Mouse (Mus musculus) bone marrow macrophage, adult 2 months (primary cell): ENCODE results near the gene Ntn3. TPM values are rescaled to one million over a fixed set of nuclear protein-coding genes. Genes with fewer than 3 reads are reported as not detected.

Experiments used
- H3K27ac ChIP-seq: 2 replicates; pipeline ENCODE4 v1.5.1; 2012; ENCODE audit warnings: low read depth, low read length; ENCODE audit not compliant: insufficient read depth
- H3K4me1 ChIP-seq: 2 replicates; pipeline ENCODE4 v1.6.1; 2012; ENCODE audit warnings: low read length; ENCODE audit not compliant: control insufficient read depth, insufficient read depth
- H3K4me3 ChIP-seq: 2 replicates; pipeline ENCODE4 v1.5.1; 2012; ENCODE audit warnings: mild to moderate bottlenecking, low read length, moderate library complexity; ENCODE audit not compliant: insufficient read depth
- CTCF ChIP-seq: IDR thresholded peaks from 2 replicates; pipeline ENCODE4 v1.5.1; 2012; ENCODE audit warnings: low read depth, mild to moderate bottlenecking, low read length, moderate library complexity
- POLR2A ChIP-seq: IDR thresholded peaks from 2 replicates; pipeline ENCODE4 v1.6.1; 2012; ENCODE audit warnings: mild to moderate bottlenecking, low read depth, low read length, borderline replicate concordance
- polyA plus RNA-seq: library from polyadenylated mRNA; stranded (reverse); fragments of >200 nt; gene quantifications from 2 replicates; pipeline ENCODE4 v1.2.4, GENCODE M21; 2012; ENCODE audit not compliant: missing spikeins, insufficient read depth, insufficient read length

The Ntn3 gene
- polyA plus RNA-seq, 1 experiment: 0.47 TPM

DNA sequence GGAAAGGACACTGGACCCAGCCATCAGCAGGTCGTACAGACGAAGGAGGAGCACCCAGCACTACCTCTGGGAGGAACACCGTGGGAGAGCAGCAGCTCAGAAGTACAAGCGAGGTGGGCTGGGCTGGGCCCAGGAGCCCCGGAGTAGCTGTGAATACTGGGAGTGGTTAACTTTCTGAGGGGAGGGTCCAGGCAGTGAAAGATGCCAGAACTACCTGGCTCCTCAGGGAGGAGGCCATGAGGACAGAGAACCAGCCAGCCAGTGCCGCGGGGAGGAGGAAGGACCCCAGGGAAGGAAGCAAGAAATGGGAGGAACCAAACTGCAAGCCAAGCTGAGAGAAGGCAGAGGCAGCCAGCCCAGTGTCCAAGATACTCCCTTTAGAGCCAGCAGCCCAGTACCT is 18.6 kb upstream of the Ntn3 start:
- Histone ChIP-seq H3K4me3 (no peak overlapping the region), H3K4me1 (no peaks in the 10 kb centered on the region), H3K27ac (no peak overlapping the region)
- TF ChIP-seq POLR2A: no peak
- no peak for TF ChIP-seq CTCF

DNA sequence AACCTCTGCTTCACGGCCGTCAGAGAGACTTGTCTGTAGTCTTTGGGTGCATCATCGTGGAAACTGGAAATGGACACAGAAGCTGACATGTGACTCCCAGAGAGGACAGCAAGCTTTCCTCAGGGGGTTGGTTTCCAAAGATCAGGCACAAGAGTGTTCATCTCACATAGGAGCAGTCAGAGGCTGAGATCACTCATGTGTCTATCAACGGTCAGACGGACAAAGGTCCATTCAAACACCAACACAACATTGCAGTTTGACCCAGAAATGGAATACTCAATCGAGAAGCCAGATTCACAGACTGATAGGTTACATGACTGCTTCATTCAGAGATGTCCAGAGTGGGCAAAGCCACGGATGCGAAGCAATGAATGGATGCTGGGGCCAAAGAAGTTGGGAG is 17.4 kb upstream of the Ntn3 start:
- TF ChIP-seq POLR2A (no peak), CTCF (no peak)
- no peaks in the 10 kb centered on the region for H3K4me1 ChIP-seq
- no peak overlapping the region for H3K27ac ChIP-seq
- H3K4me3 ChIP-seq: no peak overlapping the region

DNA sequence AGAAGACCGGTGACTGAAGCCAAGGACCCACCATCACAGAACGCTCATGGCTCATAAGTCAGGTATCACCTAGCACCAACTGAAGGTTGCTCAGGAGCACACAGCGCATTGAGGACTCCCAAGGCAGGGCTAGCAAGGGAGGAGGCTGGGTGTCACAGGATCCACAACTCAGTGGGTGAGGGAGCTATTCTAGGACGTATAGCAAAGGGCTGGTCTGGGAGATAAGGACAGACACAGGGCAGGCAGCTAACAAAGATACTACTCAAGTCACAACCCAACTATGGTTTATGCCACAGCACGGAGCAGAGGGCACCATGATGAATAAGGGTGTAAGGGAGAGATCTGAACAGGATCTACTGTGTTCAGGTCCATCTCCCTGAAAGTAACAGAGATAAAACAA is 16.5 kb upstream of the Ntn3 start:
- Histone ChIP-seq H3K4me1 (peaks cover 4% of the 10 kb centered on the region; the same call in 1 of the 2 replicates), H3K4me3 (no peak overlapping the region), H3K27ac (no peak overlapping the region)
- no peak for TF ChIP-seq CTCF
- TF ChIP-seq POLR2A: no peak

DNA sequence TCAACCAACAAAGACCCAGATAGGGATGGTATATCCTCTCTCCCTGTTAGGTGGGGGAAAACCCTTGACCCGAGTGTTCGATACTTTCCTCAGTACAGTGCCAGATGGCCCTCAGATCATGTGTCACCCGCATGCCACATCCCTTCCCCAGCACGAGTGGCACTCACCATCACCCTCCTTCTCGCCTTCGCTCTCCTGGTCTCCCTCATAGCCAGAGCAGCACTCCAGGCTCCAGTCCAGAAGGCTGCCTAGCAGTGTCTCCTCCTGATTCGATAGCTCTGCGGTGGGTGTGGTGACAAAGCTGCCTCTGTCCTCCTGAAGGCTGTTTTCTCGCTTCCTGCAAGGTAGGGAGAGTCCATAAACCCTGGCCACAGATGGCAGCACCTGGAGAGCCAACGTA is 15.4 kb upstream of the Ntn3 start:
- TF ChIP-seq POLR2A: no peak
- TF ChIP-seq CTCF: no peak
- H3K4me1 ChIP-seq: peaks cover 5% of the 10 kb centered on the region; the same call in 1 of the 2 replicates
- no peak overlapping the region for H3K27ac ChIP-seq

DNA sequence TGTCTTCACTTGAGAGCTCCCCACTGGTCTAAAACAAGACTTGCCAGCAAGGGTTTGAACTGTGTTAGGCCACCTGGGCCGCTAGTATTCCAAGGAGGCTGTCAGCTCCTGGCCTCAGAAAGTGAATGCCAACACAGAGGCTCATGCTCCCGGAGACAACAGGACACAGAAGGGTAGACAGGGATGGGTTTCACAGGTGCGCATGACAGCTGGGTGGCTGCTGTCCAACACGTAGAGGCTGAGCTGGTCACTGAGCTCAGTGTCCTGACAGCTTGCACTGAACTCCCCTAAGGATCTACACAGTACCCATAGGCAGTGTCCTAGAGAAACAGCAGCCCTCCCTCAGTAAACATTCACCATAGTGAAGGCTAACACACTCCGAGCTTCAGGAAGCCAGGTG is 14.2 kb upstream of the Ntn3 start:
- TF ChIP-seq POLR2A (no peak), CTCF (no peak)
- no peak overlapping the region for H3K4me3 ChIP-seq
- H3K4me1 ChIP-seq: peaks cover 9% of the 10 kb centered on the region; the same call in 1 of the 2 replicates
- no peak overlapping the region for H3K27ac ChIP-seq

More for the DNA sequence above, 15.4 kb upstream of the Ntn3 start:
- no peak overlapping the region for H3K4me3 ChIP-seq

DNA sequence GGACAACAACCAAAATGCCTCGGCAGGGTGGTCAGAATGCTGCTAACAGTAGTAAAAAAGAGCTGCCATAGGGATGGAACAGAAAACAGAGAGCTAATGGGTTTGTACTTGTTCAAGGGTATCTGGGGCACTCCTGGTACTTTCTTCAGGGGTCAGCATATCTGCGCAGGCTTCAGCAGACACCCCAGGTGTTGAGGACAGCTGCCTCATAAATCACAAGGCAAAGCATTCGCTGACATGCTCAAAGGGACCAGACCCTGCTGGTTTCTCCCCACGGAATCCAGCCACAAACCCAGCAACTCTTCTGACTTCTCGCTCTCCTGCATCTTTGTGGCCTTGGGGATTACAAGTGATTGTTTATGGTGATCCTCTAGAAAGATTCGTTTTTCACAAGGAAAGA is 13.3 kb upstream of the Ntn3 start:
- TF ChIP-seq POLR2A (no peak), CTCF (no peak)
- Histone ChIP-seq H3K4me1 (peaks cover 9% of the 10 kb centered on the region; the same call in 1 of the 2 replicates), H3K4me3 (no peak overlapping the region), H3K27ac (no peak overlapping the region)

DNA sequence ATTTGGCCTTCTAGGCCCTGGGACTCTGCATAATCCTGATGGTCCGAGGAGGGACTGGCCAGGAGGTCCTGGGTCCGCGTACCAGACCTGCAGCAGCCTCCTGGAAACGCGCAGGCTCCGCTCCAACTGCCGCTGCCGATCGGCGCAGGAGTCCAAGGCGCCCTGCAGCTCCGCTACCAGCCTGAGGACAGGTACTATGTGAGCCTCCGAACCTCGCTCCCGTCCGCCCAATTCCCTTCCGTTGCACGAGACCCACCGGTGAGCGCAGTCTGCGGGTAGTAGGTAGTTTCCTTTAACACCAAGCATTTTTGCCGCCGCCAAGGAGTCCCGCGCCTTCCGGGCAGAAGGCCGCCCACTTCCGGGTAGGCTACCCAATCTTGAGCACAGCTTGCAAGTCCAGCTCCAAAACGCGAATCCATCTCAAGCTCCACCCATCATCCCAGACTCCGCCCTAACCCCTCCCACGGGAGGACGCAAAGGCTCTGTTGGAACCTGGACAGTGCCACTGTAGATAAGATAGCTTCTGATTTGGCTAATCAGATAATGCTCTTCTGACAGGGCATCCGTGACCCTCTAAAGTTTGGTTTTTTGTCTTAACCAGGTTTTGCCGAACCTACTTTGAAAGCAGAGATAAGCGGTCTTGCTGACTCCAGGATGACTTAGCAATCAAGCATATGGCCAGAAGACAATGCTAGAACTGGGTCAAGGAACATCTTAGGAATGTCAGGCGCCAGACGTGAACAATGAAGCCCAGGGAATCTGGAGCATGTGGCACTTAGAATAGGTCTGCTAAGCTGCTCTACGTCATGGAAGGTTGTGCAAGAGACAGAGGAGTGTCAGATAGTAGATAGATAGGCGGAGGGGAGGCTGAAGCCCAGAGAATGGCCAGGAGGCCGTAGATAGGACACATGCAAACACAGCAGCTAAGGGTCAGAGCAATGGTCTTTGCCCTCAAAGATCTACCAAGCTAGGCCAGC is 11.4 kb upstream of the Ntn3 start, which contains the start of gene Tedc2:
Gene Tedc2 (minus strand): TSS at position 417 of the 977 bp plus-strand sequence.
- no peak for TF ChIP-seq CTCF
- TF ChIP-seq POLR2A: no peak
- Histone ChIP-seq H3K4me3 (peak within 1 kb of the TSS; percentile 88), H3K27ac (peak within 1 kb of the TSS; percentile 22; the same call in 1 of the 2 replicates), H3K4me1 (peaks cover 9% of the 10 kb centered on the region; the same call in 1 of the 2 replicates)

DNA sequence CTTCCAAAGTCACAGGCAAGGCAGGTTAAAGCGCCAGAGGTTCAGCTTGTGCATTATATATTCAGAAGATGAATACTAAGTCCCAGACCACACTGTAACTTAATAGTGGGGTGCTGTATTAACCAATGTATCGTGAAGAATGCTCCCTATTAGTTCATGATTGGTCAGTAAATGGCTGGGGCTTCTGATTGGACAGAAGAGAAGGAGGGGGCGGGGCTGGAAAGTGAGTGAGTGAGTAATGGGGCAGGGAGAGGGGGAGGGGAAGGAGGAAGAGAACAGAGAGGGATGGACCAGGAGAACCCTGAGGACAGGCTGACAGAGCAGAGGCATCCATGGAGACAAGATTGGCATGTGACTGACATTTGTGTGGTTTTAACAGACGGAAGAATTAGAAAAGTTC is 7.5 kb upstream of the Ntn3 start:
- TF ChIP-seq POLR2A: no peak
- TF ChIP-seq CTCF: no peak
- Histone ChIP-seq H3K4me3 (no peak overlapping the region), H3K4me1 (peaks cover 15% of the 10 kb centered on the region; the same call in 1 of the 2 replicates), H3K27ac (no peak overlapping the region)

DNA sequence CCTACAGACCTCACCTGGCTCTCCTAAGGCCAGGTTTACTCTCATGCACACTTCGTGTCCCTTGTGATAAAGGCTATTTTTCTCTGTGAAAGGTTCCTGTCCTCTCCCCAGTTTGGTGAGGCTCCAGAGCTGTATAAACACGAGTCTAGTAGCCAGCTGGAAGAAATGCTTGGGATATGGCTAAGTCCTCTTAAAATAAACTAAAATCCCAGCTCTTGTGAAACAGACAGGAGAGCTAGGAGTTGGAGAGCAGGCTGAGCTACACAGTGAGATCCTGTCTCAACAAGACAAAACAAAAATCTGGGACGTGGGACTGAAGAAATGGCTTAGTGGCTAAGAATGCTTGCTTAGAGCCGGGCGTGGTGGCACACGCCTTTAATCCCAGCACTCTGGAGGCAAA is 3.9 kb upstream of the Ntn3 start:
- peaks cover 8% of the 10 kb centered on the region; the same call in 1 of the 2 replicates for H3K4me1 ChIP-seq
- no peak overlapping the region for H3K4me3 ChIP-seq
- TF ChIP-seq POLR2A: no peak
- no peak for TF ChIP-seq CTCF
- no peak overlapping the region for H3K27ac ChIP-seq

DNA sequence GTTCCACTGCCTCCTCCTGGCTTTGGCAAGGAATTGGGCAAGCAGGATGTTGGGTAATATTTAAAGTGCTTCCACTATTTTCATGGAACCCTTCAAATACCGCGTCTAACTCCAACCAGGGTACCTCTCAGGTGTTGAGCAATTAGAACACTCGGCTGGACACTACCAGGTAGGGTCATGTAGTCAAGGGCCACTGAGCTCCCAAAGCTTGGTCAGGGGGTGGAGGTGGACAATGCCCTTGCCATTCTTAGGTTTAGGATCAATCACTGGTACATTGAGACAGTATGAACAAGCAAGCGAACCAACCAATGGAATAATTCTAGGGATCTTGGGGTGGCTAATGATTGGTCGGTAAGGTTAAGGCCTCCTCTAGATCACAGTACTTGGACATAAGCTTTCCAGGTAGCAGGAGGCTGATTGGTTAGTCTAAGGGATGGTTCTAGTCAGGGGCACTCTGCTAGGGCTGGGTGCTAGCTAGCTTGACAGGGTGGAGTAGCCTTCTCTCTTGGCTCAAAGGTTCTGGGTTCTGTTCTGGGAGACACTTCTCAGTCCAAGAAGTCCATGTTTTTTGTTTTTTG is 3.2 kb upstream of the Ntn3 start:
- Histone ChIP-seq H3K4me3 (no peak overlapping the region), H3K4me1 (peaks cover 8% of the 10 kb centered on the region; the same call in 1 of the 2 replicates), H3K27ac (no peak overlapping the region)
- no peak for TF ChIP-seq CTCF
- no peak for TF ChIP-seq POLR2A
